Mouse (Mus musculus) ZHBTc4 (cell line): ENCODE results near the gene Klrb1f.
"Not testable (repeated sequence)": the region's sequence is repeated elsewhere in the genome, so short reads cannot be mapped to it uniquely, and the experiment has no call there.

Source experiments
- DNase-seq: peaks from one replicate; pipeline ENCODE4 v3.0.0-alpha.2; 2011; ENCODE audit warnings: low read depth, low spot score

Klrb1f gene

DNA sequence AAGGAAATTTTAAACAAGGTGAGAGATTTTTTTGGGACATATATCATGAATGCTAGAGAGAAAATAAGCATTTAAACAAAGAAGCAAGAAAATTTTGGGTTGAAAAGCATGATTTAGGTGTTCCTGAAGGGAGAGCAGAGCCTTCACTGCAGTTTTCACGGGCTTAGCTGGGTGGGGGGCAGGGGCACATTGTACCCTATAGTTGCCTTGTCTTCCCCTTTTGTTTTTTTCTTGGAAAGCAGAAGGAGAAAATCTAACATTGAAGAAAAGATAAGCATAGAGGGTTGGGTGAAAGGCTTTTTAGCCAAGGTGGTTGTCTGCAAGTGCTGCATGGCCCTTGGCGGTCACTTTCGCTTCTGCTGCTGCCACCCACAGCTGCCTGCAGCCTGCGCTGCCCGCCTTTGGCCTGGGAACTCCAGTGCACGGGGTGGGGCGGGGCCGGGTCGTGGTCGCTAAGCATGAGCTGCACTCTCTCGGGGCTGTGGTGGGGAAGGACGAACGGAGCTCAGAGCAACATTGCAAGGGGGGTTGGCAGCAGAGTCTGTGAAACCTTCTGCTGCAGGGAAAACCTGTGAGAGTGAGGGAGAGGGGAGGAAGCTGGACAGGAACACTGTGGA is 3.3 kb downstream of the Klrb1f start:
- DNase-seq: peak; percentile 58

DNA sequence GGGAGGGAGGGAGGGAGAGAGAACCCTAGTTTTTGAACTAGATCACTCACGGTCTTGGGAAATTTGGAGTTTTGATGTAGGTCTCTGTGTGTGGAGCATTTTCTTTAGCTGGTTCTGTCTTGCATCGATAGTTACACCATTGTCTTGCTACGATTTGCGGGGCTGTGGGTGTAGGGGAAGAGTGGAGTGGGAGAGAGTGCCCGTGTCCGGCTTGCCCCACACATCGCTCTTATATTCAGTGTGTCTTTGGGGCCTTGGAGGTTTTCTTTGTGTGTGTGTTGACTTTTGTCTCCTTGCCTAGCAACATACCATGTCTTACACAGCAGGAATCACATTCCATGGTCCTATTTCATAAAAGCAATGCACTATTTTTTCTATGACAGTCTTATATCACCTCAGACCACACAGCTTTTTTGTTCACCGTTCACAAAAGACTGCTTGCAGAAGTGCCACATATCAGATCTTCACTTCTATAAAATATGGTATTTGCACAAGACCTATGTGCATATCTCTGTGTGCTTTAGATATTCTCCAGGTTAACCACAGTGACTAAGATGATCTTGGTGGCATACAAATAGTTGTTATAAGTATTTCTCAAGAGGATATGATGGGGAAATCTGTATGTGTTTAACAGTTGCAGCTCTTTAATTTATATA is 4.0 kb downstream of the Klrb1f start:
- no peak for DNase-seq

DNA sequence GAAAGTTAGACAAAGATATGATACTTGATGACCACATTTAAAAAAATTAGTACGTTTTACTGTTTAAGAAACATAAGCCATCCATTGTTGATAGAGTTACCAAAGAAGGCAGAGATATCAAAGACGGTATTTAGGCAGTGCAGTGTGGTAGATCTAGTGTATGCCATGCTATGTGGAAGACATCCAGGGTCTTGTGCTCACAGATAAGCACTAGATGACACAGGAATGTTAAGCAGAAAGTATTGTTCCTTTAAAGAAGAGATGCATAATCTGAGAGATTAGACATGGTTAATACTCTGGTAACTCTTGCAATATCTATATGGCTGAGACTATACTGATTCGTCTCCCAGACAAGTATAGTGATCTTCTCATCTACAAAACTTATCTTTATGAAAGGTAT is 5.4 kb downstream of the Klrb1f start:
- DNase-seq: no peak

DNA sequence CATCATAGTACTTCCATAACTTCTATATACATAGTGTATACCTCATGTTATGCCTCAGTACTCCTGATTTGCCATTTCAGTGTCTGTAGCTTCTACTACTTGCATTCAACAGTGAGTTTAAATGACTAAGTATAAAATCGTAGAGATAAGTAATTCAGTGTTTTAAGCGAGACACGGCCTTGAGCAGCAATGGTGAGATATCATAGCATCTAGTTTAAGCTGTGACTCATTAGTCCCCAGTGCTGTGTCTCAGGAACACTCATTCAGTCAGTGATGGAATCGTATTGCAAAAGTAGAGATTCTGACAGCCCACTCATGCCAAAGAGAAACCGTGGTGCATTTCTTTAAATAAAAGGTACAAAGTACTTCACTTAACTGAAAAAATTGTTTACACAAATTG is 6.0 kb downstream of the Klrb1f start:
- no peak for DNase-seq

DNA sequence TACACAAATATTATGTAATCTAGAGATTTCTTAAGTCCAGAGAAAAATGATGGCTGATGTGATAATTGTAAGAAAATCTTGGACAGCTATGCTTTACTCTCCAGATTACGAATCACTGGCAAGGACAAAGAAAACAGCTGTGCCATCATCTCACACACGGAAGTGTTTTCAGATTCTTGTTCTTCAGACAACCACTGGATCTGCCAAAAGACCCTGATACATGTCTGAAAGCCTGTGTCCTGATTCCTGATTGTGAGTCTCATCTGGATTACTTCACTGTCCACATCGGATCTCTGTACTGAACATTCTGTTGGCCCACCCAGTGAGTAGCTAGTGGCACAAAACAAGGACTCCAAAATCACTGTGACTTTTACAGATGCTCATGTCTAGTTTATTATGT is 10.5 kb downstream of the Klrb1f start:
- no peak for DNase-seq

DNA sequence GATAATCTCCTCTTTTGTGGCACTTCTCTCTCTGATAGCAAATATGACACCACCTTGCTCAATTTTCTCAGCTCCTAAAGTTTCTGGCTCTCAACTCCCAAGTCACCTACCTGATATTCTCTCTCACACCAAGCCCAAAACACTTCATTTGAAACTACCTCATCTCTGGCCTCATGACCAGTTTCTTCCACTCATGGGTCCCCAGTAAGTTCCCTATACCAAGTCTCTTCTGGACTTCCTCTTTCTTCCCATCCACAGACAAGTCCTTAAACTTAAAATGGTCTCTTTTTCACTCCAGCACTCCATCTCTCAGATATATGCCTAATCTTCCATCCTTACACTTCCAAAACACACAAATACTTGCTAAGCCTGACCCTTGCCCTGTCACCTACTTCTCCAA is 12.3 kb downstream of the Klrb1f start:
- DNase-seq: no peak

DNA sequence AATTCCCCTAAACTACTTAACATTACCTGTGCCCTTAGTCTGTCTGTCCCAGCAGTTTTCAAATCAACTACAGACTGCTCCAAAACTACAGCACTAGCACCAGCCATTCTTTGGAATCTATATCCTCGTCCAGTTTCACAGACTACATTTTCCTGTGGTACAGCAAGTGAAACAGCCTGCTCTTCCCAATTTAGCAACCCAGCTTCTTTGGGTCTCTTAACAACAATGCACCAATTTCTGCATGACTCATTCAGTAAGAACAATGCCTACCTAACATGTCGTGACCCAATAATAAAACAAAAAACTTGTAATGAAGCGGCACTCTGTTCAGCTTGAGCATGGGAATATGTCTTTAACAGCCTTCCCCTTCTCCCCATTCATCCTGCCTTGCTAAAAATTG is 19.7 kb downstream of the Klrb1f start:
- no peak for DNase-seq

DNA sequence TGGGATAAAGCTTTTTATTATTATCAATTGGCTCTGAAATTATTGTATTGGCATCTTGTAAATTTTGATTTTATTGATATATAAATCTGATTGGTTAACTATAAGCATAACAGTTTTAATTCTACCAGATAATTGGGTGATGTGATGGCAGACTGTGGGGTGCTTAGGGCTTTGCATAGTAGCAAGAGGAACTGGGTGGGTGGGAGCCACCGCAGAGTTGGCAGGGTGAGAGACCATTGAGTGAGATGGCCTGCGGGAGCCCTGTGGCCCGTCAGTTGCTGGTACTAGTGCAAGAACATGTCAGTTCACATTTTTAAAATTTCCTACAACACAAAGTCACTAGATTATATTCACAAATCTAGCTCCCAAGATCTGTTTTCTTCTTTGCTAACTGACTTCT is 20.2 kb downstream of the Klrb1f start:
- no peak for DNase-seq

DNA sequence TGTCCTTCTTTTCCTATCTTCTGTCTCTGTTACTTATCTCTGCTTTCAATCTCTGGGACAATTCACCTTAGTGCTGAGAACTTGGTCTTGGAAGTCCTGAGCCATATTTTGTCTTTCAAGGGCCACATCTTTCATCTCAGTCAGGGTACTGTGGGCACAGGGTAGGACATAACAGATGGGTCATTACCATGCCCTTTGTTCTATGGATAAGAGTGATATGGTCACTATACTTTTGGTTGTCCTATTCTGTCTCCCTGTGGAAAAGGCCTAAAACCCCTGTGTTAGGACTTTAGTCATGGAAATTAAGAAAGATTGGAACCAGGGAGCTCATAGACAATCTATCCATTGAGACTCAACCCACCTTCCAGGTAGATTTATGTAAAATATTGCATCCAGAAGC is 20.8 kb downstream of the Klrb1f start:
- no peak for DNase-seq

DNA sequence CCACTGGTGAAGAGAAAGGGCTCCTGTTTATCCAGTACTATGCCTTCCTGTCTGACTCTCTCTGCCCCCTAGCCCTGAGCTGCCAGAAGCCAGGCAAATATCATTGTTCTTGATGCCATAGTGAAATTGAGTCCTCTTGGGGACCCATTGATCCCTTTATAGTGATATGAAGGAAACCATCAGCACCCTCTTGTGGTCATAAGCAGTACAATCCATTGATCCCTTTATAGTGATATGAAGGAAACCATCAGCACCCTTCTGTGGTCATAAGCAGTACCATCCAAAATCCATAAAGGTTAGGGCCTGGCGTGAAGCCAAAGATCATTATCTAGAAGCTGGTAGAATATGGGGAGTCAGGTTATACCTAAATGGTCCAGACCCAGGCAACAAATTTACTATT is 21.3 kb downstream of the Klrb1f start:
- DNase-seq: peak; percentile 14

DNA sequence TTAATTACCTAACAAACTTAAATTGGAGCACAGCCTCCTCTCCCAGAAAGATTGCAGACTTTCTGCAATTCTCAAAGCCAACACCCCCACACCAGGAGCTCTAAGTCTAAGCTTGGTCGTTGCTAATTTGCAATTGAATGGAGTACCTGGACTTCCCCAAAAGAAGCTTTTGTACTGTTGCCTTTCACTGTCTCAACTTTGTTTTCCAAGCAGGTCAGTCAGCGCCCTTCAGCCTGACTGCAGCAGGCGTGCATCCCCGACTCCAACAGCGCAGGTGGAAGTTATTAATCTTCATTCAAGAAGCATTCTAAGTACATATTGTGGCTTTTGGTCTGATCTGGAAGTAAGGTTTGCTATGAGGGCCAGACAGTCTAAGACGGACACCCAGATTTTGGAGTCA is 39.4 kb downstream of the Klrb1f start:
- peak; percentile 47 for DNase-seq

DNA sequence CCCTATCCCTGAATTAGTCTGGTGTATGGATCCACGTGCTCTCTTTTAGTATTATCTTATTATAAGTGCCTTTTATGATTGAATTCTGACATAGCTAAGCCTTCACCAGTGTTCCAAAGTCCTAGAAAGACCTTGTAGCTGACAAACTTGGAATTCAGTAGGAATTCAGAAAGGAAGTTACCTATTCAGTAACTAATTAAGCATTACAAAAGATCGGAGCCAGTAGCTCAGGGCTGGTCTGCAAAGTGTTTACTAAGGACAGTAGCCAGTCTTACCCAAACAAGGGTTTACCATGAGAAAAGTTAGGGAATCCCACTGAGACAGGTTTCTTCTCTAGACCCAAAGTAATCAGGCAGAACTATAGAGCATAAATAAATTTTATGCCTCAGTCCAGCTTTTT is 40.3 kb downstream of the Klrb1f start:
- DNase-seq: not testable (repeated sequence)

DNA sequence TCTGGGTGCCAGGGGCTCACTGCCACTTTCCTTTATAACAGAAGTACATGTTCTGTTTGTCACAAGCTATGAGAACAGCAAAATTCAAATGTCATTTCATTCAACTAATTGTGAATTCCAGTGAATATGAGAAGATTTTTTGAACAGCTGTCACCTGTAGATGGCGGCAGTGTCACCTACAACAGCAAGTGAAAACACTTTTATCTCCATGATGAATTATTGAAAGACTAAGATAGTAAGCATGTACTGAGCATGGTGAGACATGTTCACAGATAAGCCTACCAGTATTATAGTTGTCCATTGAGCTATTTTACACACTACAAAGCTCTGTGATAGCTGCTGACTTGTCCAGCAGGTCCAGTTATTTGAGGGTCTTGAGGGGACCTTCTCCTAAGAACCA is 42.5 kb downstream of the Klrb1f start:
- DNase-seq: no peak

DNA sequence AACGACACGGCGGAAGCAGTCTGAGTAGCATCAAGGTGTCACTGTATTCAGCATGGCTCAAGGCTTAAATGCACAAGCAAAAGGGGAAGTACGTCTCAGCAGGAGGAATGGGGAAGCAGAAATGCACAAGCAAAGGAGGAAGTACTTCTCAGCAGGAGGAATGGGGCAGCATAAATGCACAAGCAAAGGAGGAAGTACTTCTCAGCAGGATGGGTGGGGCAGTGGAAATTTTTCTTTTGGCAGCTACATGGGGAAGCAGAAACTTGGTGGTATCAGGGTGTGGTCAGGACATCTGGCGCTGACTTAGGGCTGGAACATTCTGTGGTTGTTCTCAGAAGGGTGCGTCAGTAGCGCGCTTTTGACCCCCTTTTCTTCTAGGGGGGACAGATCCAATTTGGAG is 42.9 kb downstream of the Klrb1f start:
- DNase-seq: not testable (repeated sequence)

DNA sequence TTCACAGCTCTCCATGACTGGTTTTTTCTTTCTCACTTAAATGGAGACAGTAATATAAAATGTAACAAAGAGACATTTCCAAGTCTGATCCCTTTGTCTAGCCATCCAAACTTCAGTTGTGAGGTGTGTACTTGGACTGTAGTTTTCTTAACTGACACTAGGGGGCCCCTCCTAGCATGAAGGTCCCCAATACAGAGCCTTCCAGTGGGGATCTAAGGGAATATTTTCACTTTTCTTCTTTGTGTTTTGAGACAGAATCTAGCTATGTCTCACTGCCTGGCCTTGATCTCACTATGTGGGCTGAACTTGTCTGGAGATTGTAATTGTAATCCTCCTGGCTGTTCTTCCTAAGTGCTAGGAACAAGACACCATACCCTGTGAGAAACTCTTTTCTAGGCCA is 49.5 kb downstream of the Klrb1f start:
- peak; percentile 48 for DNase-seq

DNA sequence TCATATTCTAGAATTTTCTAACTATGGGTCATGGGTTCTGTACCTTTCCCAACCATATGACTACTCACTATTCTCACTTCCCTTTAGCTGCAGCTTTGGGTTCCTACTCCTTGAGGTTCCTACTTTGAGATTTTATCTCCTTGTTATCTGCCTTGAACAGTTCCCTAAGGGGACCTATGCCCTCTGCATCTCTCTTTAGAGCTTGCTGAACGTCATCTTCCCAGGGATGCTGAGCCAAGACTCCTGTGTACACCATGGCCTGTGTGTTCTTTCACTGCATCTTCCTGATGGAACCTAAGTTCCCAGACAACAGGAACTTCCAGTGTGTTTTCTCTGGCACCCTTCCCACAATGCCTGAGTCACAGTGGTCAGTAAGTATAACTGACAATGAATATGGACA is 52.2 kb downstream of the Klrb1f start:
- no peak for DNase-seq

DNA sequence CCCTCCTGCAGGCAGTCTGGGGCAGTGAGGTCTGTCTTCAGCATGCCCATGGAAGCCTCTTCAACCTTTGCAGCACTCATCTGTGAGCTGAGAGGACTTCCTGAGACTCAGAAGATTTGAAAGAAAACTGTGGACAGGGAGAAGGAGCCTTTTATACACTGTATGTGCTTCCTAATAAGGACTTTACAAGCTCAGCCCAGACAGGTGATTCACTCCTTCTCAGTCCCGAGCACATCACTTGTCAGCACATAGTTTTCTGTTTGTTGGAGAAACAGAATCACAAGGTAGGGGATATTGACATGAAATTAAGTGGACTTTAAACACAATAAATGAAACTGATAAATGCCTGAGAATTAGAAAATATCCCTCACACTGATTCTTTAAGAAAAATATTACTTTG is 55.1 kb downstream of the Klrb1f start, which contains the start of gene Clec2e:
Clec2e (minus strand) TSS at position 120 of the 400 bp plus-strand sequence.
- DNase-seq: not testable (repeated sequence)

DNA sequence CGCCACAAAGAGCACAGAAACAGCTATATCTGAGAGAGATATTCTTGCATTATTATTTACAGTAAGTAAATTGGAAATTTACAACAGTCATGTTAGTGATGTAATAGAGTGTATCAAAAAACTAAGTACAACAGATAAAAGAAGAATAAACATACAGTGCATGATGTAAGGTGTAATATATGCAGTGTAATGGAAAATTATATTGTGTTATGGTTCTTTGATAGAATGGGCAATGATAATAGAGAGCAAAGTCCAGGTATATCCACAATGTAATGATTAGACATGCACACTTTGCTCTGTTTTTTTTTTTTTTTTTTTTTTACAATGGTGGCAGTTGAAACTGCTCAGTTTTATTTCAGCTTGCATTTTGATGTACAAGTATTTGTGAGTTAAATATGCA is 55.9 kb downstream of the Klrb1f start:
- DNase-seq: no peak

DNA sequence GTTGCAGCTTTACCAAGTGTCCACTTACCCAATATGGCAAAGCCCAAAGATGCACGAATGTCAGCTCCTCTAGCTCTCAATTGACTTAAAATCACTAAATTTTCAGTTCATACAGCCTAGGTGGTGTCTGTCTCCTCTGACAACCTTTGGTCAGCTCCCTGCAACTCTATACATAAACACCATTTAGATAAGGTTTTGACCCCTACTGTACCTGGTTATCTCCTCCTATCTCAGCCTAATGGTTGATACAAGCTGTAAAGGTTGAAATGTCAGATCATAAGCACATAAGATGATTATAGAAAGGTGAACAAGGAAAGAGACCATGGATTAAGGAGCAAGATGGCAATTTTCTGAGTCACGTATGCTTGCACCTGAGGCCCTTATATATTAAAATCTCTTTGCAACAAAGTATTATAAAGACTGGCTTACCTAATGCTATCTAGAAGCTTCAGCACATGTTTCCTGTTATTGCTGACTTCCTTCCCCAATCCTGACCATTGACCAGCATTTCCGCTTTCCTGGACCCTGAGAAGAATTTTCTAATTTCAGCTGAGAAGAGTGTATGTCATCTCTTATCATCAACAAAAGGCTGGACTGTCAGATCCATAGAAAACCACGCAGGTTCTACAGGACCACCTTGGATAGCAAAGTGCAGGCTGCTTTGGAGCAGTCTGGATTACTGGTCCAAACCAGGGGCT is 57.3 kb downstream of the Klrb1f start:
- no peak for DNase-seq
